Mouse (Mus musculus): Measurements from ENCODE around the gene Cry1. TPM values are rescaled to one million over a fixed set of nuclear protein-coding genes. Genes with fewer than 3 reads are reported as not detected.
A peak's percentile ranks its signal among the peaks of the same experiment; 100 is the strongest.

The Cry1 gene
- polyA plus RNA-seq, 1 experiment from 2014 or later: 16.7 TPM

DNA sequence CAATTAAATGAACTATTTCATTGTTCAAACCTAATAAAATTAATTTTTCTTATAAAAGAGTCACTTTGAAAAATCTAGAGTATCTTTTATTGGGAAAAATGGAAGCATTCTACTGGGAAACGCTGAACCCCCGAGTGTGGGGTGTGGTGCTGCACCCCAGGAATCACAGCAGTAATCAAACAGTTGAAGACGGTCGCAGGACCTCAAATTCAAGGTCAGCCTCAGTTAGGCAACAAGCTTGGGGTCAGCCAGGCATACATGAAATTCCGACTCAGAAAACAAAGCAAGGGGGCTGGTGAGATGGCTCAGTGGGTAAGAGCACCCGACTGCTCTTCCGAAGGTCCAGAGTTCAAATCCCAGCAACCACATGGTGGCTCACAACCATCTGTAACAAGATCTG is 27.4 kb downstream of the Cry1 start:
- Histone ChIP-seq H3K4me2 (replicated peaks; ENCODE audit: low read depth) (no peak overlapping the region), H3K4me1 (replicated peaks; ENCODE audit: control insufficient read depth, insufficient read depth) (no peaks in the 10 kb centered on the region), H3K36me3 (ENCODE audit: control insufficient read depth, insufficient read depth, low read length) (no peaks in the 10 kb centered on the region), H3K9ac (ENCODE audit: low read length) (no peak overlapping the region), H3K9me3 (ENCODE audit: control insufficient read depth, low read length) (no peaks in the 10 kb centered on the region), H3K27ac (replicated peaks) (no peak overlapping the region), H3K27me3 (ENCODE audit: control insufficient read depth, insufficient read depth, low read length) (no peaks in the 10 kb centered on the region), H3K4me3 (ENCODE audit: low read depth, low read length) (no peak overlapping the region)
- TF ChIP-seq EP300 (optimal IDR thresholded peaks at IDR 0.05): no peak
- no peak for TF ChIP-seq CTCF (IDR thresholded peaks at IDR 0.05; ENCODE audit: low read depth)
- 90% methylated on average over 7 of the region's 7 CpGs for WGBS
- no peak for DNase-seq (ENCODE audit: low spot score)
- no peak for ATAC-seq (ENCODE audit: low FRiP score, low TSS enrichment)

- no peaks in the 10 kb centered on the region for H3K9me3 ChIP-seq (ENCODE audit: control insufficient read depth, low read length)
- 9% methylated on average over 2 of the region's 2 CpGs for WGBS
- no peaks in the 10 kb centered on the region for H3K4me1 ChIP-seq (replicated peaks; ENCODE audit: control insufficient read depth, insufficient read depth)
- H3K27ac ChIP-seq (replicated peaks): no peak overlapping the region
- peak; percentile 57 for DNase-seq (ENCODE audit: low spot score)
- H3K36me3 ChIP-seq (ENCODE audit: control insufficient read depth, insufficient read depth, low read length): no peaks in the 10 kb centered on the region
- H3K4me2 ChIP-seq (replicated peaks; ENCODE audit: low read depth): no peak overlapping the region
- ATAC-seq (ENCODE audit: low FRiP score, low TSS enrichment): no peak
- TF ChIP-seq CTCF (IDR thresholded peaks at IDR 0.05; ENCODE audit: low read depth): peak; percentile 87
- TF ChIP-seq EP300 (optimal IDR thresholded peaks at IDR 0.05): no peak
- H3K4me3 ChIP-seq (ENCODE audit: low read depth, low read length): no peak overlapping the region
- H3K9ac ChIP-seq (ENCODE audit: low read length): no peak overlapping the region
- H3K27me3 ChIP-seq (ENCODE audit: control insufficient read depth, insufficient read depth, low read length): no peaks in the 10 kb centered on the region
Measured at GRCm38 (mm10) chr10:85154195-85154594, 30.7 kb downstream of the Cry1 start.

- TF ChIP-seq CTCF (IDR thresholded peaks at IDR 0.05; ENCODE audit: low read depth) (no peak), EP300 (optimal IDR thresholded peaks at IDR 0.05) (no peak)
- Histone ChIP-seq H3K9me3 (ENCODE audit: control insufficient read depth, low read length) (no peaks in the 10 kb centered on the region), H3K4me1 (replicated peaks; ENCODE audit: control insufficient read depth, insufficient read depth) (no peaks in the 10 kb centered on the region), H3K4me2 (replicated peaks; ENCODE audit: low read depth) (no peak overlapping the region), H3K27me3 (ENCODE audit: control insufficient read depth, insufficient read depth, low read length) (no peaks in the 10 kb centered on the region), H3K27ac (replicated peaks) (no peak overlapping the region), H3K36me3 (ENCODE audit: control insufficient read depth, insufficient read depth, low read length) (peaks cover 11% of the 10 kb centered on the region; the same call in 1 of the 2 replicates), H3K4me3 (ENCODE audit: low read depth, low read length) (no peak overlapping the region), H3K9ac (ENCODE audit: low read length) (no peak overlapping the region)
- 86% methylated on average over 5 of the region's 5 CpGs for WGBS
- ATAC-seq (ENCODE audit: low FRiP score, low TSS enrichment) (no peak), DNase-seq (ENCODE audit: low spot score) (no peak)
Measured at GRCm38 (mm10) chr10:85149226-85149625, 35.6 kb downstream of the Cry1 start.

DNA sequence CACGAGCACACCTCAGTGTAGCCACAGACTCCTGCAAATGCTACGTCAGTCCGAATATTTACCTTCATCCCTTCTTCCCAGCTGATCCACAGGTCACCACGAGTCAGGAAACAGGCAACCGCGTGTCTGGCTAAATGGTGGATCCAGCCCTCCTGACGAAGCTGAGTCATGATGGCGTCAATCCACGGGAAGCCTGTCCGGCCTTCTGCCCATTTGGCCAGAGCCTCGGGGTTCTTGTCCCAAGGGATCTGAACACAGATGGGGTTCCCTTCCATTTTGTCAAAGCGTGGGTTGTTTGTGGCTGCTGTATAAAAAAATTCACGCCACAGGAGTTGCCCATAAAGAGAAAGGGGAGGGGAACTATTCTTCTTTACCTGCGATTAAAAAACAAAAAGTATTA is 38.6 kb downstream of the Cry1 start:
- Histone ChIP-seq H3K4me3 (ENCODE audit: low read depth, low read length) (no peak overlapping the region), H3K4me1 (replicated peaks; ENCODE audit: control insufficient read depth, insufficient read depth) (no peaks in the 10 kb centered on the region), H3K9me3 (ENCODE audit: control insufficient read depth, low read length) (no peaks in the 10 kb centered on the region), H3K27ac (replicated peaks) (no peak overlapping the region), H3K4me2 (replicated peaks; ENCODE audit: low read depth) (no peak overlapping the region), H3K36me3 (ENCODE audit: control insufficient read depth, insufficient read depth, low read length) (peaks cover 16% of the 10 kb centered on the region), H3K27me3 (ENCODE audit: control insufficient read depth, insufficient read depth, low read length) (no peaks in the 10 kb centered on the region), H3K9ac (ENCODE audit: low read length) (no peak overlapping the region)
- WGBS: 91% methylated on average over 14 of the region's 14 CpGs
- TF ChIP-seq EP300 (optimal IDR thresholded peaks at IDR 0.05) (no peak), CTCF (IDR thresholded peaks at IDR 0.05; ENCODE audit: low read depth) (no peak)
- no peak for DNase-seq (ENCODE audit: low spot score)
- ATAC-seq (ENCODE audit: low FRiP score, low TSS enrichment): no peak

GRCm38 (mm10) chr10:85141465-85141864 is 43.4 kb downstream of the Cry1 start:
- Histone ChIP-seq H3K9ac (ENCODE audit: low read length) (no peak overlapping the region), H3K4me2 (replicated peaks; ENCODE audit: low read depth) (no peak overlapping the region), H3K27ac (replicated peaks) (no peak overlapping the region), H3K27me3 (ENCODE audit: control insufficient read depth, insufficient read depth, low read length) (no peaks in the 10 kb centered on the region), H3K36me3 (ENCODE audit: control insufficient read depth, insufficient read depth, low read length) (peaks cover 13% of the 10 kb centered on the region), H3K9me3 (ENCODE audit: control insufficient read depth, low read length) (no peaks in the 10 kb centered on the region), H3K4me3 (ENCODE audit: low read depth, low read length) (no peak overlapping the region), H3K4me1 (replicated peaks; ENCODE audit: control insufficient read depth, insufficient read depth) (no peaks in the 10 kb centered on the region)
- TF ChIP-seq CTCF (IDR thresholded peaks at IDR 0.05; ENCODE audit: low read depth): no peak
- TF ChIP-seq EP300 (optimal IDR thresholded peaks at IDR 0.05): no peak
- no peak for DNase-seq (ENCODE audit: low spot score)
- ATAC-seq (ENCODE audit: low FRiP score, low TSS enrichment): no peak
- 64% methylated on average over 9 of the region's 9 CpGs for WGBS

- H3K9me3 ChIP-seq (ENCODE audit: control insufficient read depth, low read length): no peaks in the 10 kb centered on the region
- WGBS: 87% methylated on average over 6 of the region's 6 CpGs
- ATAC-seq (ENCODE audit: low FRiP score, low TSS enrichment): no peak
Measured at GRCm38 (mm10) chr10:85136573-85136972, 48.3 kb downstream of the Cry1 start.

More at GRCm38 (mm10) chr10:85136573-85136972, 48.3 kb downstream of the Cry1 start:
- no peak overlapping the region for H3K4me2 ChIP-seq (replicated peaks; ENCODE audit: low read depth)
- no peaks in the 10 kb centered on the region for H3K4me1 ChIP-seq (replicated peaks; ENCODE audit: control insufficient read depth, insufficient read depth)
- no peak for DNase-seq (ENCODE audit: low spot score)
- no peaks in the 10 kb centered on the region for H3K27me3 ChIP-seq (ENCODE audit: control insufficient read depth, insufficient read depth, low read length)
- H3K27ac ChIP-seq (replicated peaks): no peak overlapping the region
- TF ChIP-seq EP300 (optimal IDR thresholded peaks at IDR 0.05) (no peak), CTCF (IDR thresholded peaks at IDR 0.05; ENCODE audit: low read depth) (no peak)
- no peak overlapping the region for H3K9ac ChIP-seq (ENCODE audit: low read length)
- H3K4me3 ChIP-seq (ENCODE audit: low read depth, low read length): no peak overlapping the region
- peaks cover 11% of the 10 kb centered on the region for H3K36me3 ChIP-seq (ENCODE audit: control insufficient read depth, insufficient read depth, low read length)
